Mouse (Mus musculus) spleen, adult 2 months (tissue): ENCODE measurements around the gene Farp1.

Source experiments
- CTCF ChIP-seq: fragments of 200-500 bp; IDR thresholded peaks from 2 replicates; pipeline ENCODE4 v1.5.1; 2011; ENCODE audit warnings: mild to moderate bottlenecking, inconsistent platforms; ENCODE audit not compliant: insufficient read depth, insufficient read length, insufficient replicate concordance; ENCODE audit errors: extremely low read depth
- POLR2A ChIP-seq: fragments of 200-500 bp; IDR thresholded peaks from 2 replicates; pipeline ENCODE4 v1.6.1; 2011; ENCODE audit warnings: low read depth, low read length, inconsistent platforms

- TF ChIP-seq POLR2A: no peak
- TF ChIP-seq CTCF: no peak
These were observed 118.3 kb downstream of the Farp1 start for GRCm38 (mm10) chr14:121153260-121153659.
